Mouse (Mus musculus): ENCODE data around the gene Lor. TPM values are rescaled to one million over a fixed set of nuclear protein-coding genes. Genes with fewer than 3 reads are reported as not detected.

The Lor gene
- not detected in 2 replicates for polyA plus RNA-seq (2015; fragmentation: Nextera tagmentation; extraction: Ambion mirVana)

- Histone ChIP-seq H3K27ac (ENCODE audit: low read length) (no peak within 1 kb of the TSS), H3K9ac (ENCODE audit: low read depth, low read length) (no peak within 1 kb of the TSS), H3K9me3 (replicated peaks; ENCODE audit: control insufficient read depth, low read length) (no peaks in the 10 kb centered on the region), H3K4me3 (ENCODE audit: low read depth, low read length) (no peak within 1 kb of the TSS), H3K4me2 (ENCODE audit: low read depth, low read length) (no peak within 1 kb of the TSS), H3K4me1 (ENCODE audit: control insufficient read depth, low read depth, low read length) (no peaks in the 10 kb centered on the region), H3K27me3 (ENCODE audit: control insufficient read depth, insufficient read depth, low read depth, low read length) (peaks cover 51% of the 10 kb centered on the region), H3K36me3 (ENCODE audit: control insufficient read depth, insufficient read depth) (no peaks in the 10 kb centered on the region)
- no peak for ATAC-seq (ENCODE audit: low read depth)
- 55% methylated on average over 2 of the region's 2 CpGs for WGBS (ENCODE audit: insufficient replicate concordance)
These were observed at the start of gene Lor for GRCm38 (mm10) chr3:92083042-92083441. TSS of gene Lor (minus strand) at chr3:92083142.

- H3K4me3 ChIP-seq (ENCODE audit: low read depth, low read length), result no peak within 1 kb of the TSS
- H3K4me2 ChIP-seq (ENCODE audit: low read depth, low read length), result no peak within 1 kb of the TSS
- H3K27me3 ChIP-seq (ENCODE audit: control insufficient read depth, insufficient read depth, low read depth, low read length), result no peaks in the 10 kb centered on the region
- WGBS (ENCODE audit: insufficient replicate concordance), result 52% methylated on average over 5 of the region's 5 CpGs
- H3K9ac ChIP-seq (ENCODE audit: low read depth, low read length), result no peak within 1 kb of the TSS
- no peak for ATAC-seq (ENCODE audit: low read depth)
- no peaks in the 10 kb centered on the region for H3K4me1 ChIP-seq (ENCODE audit: control insufficient read depth, low read depth, low read length)
- no peak within 1 kb of the TSS for H3K27ac ChIP-seq (ENCODE audit: low read length)
- no peaks in the 10 kb centered on the region for H3K9me3 ChIP-seq (replicated peaks; ENCODE audit: control insufficient read depth, low read length)
- H3K36me3 ChIP-seq (ENCODE audit: control insufficient read depth, insufficient read depth), result no peaks in the 10 kb centered on the region
These were observed 40.9 kb upstream of the Lor start, which contains the start of gene Prr9 for GRCm38 (mm10) chr3:92123847-92124246. TSS of gene Prr9 (minus strand) at chr3:92123947.

- H3K27me3 ChIP-seq (ENCODE audit: control insufficient read depth, insufficient read depth, low read depth, low read length), result no peaks in the 10 kb centered on the region
- no peak overlapping the region for H3K4me2 ChIP-seq (ENCODE audit: low read depth, low read length)
- no peak overlapping the region for H3K9ac ChIP-seq (ENCODE audit: low read depth, low read length)
- H3K4me1 ChIP-seq (ENCODE audit: control insufficient read depth, low read depth, low read length), result no peaks in the 10 kb centered on the region
- ATAC-seq (ENCODE audit: low read depth), result no peak
- H3K4me3 ChIP-seq (ENCODE audit: low read depth, low read length), result no peak overlapping the region
- 55% methylated on average over 3 of the region's 3 CpGs for WGBS (ENCODE audit: insufficient replicate concordance)
- no peaks in the 10 kb centered on the region for H3K36me3 ChIP-seq (ENCODE audit: control insufficient read depth, insufficient read depth)
- no peak overlapping the region for H3K27ac ChIP-seq (ENCODE audit: low read length)
- no peaks in the 10 kb centered on the region for H3K9me3 ChIP-seq (replicated peaks; ENCODE audit: control insufficient read depth, low read length)
These were observed 38.0 kb upstream of the Lor start for GRCm38 (mm10) chr3:92120902-92121301.

DNA sequence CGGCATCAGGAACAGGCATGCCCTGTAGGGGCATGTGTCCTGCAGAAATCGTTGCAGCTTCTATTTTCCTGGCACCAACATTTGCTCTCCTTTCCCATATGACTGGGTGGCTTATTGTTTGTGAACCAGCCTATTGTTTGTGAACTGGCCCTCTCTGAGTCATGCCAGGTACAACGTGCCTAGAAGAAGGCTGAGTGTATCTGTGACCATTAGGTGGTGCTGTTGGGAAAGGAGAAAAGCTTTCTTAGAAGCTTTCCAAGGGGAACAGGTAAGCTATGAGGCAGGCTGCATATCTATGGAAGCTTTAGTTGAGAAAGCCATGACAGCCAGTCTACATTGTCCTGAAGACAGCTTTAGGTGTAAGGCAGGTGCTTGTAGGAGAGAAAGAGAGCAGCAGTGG lies 35.0 kb upstream of the Lor start:
- no peaks in the 10 kb centered on the region for H3K27me3 ChIP-seq (ENCODE audit: control insufficient read depth, insufficient read depth, low read depth, low read length)

DNA sequence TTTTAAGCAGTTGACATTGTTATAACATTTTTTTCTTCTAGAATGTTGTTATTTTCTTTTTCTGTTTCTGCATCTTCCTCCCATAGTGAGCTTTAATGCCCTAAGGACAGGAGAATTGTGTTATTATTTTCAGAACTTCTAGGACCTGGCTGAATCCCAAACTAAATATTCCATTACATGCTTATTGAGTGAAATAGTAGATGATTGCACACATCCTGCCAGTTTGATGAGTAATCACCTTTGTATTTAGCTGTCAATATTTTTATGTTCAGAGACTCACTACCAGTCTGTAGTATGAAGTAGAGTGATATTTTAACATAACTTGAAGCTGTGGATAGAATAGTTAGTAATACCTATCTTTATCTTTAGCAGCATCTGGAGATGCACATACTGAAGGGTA lies 28.6 kb upstream of the Lor start:
- Histone ChIP-seq H3K4me3 (ENCODE audit: low read depth, low read length) (no peak overlapping the region), H3K4me1 (ENCODE audit: control insufficient read depth, low read depth, low read length) (no peaks in the 10 kb centered on the region), H3K27ac (ENCODE audit: low read length) (no peak overlapping the region), H3K9me3 (replicated peaks; ENCODE audit: control insufficient read depth, low read length) (no peaks in the 10 kb centered on the region), H3K9ac (ENCODE audit: low read depth, low read length) (no peak overlapping the region), H3K36me3 (ENCODE audit: control insufficient read depth, insufficient read depth) (no peaks in the 10 kb centered on the region), H3K4me2 (ENCODE audit: low read depth, low read length) (no peak overlapping the region), H3K27me3 (ENCODE audit: control insufficient read depth, insufficient read depth, low read depth, low read length) (no peaks in the 10 kb centered on the region)
- ATAC-seq (ENCODE audit: low read depth), result no peak

More for the DNA sequence above, 35.0 kb upstream of the Lor start:
- no peak overlapping the region for H3K9ac ChIP-seq (ENCODE audit: low read depth, low read length)
- WGBS (ENCODE audit: insufficient replicate concordance), result 19% methylated on average over 3 of the region's 3 CpGs
- no peak overlapping the region for H3K4me3 ChIP-seq (ENCODE audit: low read depth, low read length)
- no peaks in the 10 kb centered on the region for H3K36me3 ChIP-seq (ENCODE audit: control insufficient read depth, insufficient read depth)
- no peak overlapping the region for H3K27ac ChIP-seq (ENCODE audit: low read length)
- no peaks in the 10 kb centered on the region for H3K4me1 ChIP-seq (ENCODE audit: control insufficient read depth, low read depth, low read length)
- H3K4me2 ChIP-seq (ENCODE audit: low read depth, low read length), result no peak overlapping the region
- ATAC-seq (ENCODE audit: low read depth), result no peak
- H3K9me3 ChIP-seq (replicated peaks; ENCODE audit: control insufficient read depth, low read length), result no peaks in the 10 kb centered on the region

- Histone ChIP-seq H3K27me3 (ENCODE audit: control insufficient read depth, insufficient read depth, low read depth, low read length) (no peaks in the 10 kb centered on the region), H3K9me3 (replicated peaks; ENCODE audit: control insufficient read depth, low read length) (no peaks in the 10 kb centered on the region), H3K4me3 (ENCODE audit: low read depth, low read length) (no peak overlapping the region), H3K36me3 (ENCODE audit: control insufficient read depth, insufficient read depth) (no peaks in the 10 kb centered on the region), H3K27ac (ENCODE audit: low read length) (no peak overlapping the region), H3K4me2 (ENCODE audit: low read depth, low read length) (no peak overlapping the region), H3K9ac (ENCODE audit: low read depth, low read length) (no peak overlapping the region), H3K4me1 (ENCODE audit: control insufficient read depth, low read depth, low read length) (no peaks in the 10 kb centered on the region)
- ATAC-seq (ENCODE audit: low read depth), result no peak
These were observed 27.8 kb upstream of the Lor start for GRCm38 (mm10) chr3:92110790-92111189.

DNA sequence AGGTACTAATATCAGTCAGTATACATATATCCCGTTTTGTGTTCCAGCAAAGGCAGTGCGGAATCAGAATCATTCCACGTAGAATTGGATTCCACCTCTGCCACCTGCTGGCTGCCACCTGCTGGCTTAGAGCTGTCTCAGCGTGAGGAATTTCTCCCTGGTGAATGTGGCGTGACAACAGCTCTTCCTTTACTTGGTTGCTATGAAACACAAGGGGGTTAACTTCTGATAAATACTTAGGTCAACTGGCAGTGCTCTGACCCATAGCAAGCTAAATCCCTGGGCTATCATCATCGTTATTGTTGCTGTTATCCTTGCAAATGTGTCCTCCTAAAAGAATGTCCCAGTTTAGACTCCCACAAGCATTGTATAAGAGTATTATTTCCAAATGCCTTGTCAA lies 23.6 kb upstream of the Lor start:
- H3K4me1 ChIP-seq (ENCODE audit: control insufficient read depth, low read depth, low read length), result no peaks in the 10 kb centered on the region
- no peak overlapping the region for H3K4me3 ChIP-seq (ENCODE audit: low read depth, low read length)
- H3K4me2 ChIP-seq (ENCODE audit: low read depth, low read length), result no peak overlapping the region
- no peak overlapping the region for H3K9ac ChIP-seq (ENCODE audit: low read depth, low read length)
- no peaks in the 10 kb centered on the region for H3K9me3 ChIP-seq (replicated peaks; ENCODE audit: control insufficient read depth, low read length)
- H3K27ac ChIP-seq (ENCODE audit: low read length), result no peak overlapping the region
- H3K27me3 ChIP-seq (ENCODE audit: control insufficient read depth, insufficient read depth, low read depth, low read length), result no peaks in the 10 kb centered on the region
- 13% methylated on average over 6 of the region's 6 CpGs for WGBS (ENCODE audit: insufficient replicate concordance)
- no peaks in the 10 kb centered on the region for H3K36me3 ChIP-seq (ENCODE audit: control insufficient read depth, insufficient read depth)
- no peak for ATAC-seq (ENCODE audit: low read depth)

DNA sequence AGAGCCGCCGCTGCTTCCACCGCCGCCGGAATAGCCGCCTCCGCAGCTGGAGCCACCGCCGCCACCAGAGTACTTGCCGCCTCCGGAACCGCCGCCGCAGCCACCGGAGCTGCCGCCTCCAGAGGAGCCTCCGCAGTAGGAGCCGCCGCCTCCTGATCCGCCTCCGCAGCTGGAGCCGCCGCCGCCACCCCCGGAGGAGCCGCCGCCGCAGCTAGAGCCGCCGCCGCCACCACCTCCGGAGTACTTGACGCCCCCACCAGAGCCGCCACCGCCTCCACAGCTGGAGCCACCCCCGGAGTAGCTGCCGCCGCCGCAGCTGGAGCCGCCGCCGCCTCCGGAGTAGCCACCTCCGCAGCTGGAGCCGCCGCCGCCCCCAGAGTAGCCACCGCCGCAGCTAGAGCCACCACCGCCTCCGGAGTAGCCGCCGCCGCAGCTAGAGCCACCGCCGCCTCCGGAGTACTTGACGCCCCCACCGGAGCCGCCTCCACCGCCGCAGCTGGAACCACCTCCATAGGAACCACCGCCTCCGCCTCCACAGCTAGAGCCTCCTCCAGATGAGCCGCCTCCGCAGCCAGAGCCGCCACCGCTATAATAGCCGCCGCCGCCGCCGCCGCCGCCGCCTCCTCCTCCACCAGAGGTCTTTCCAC lies 1.5 kb downstream of the Lor start:
- Histone ChIP-seq H3K4me3 (ENCODE audit: low read depth, low read length) (peak overlapping the region; percentile 60), H3K4me1 (ENCODE audit: control insufficient read depth, low read depth, low read length) (no peaks in the 10 kb centered on the region), H3K9me3 (replicated peaks; ENCODE audit: control insufficient read depth, low read length) (no peaks in the 10 kb centered on the region), H3K4me2 (ENCODE audit: low read depth, low read length) (peak overlapping the region; percentile 74), H3K9ac (ENCODE audit: low read depth, low read length) (peak overlapping the region; percentile 28; the same call in 1 of the 2 replicates), H3K27me3 (ENCODE audit: control insufficient read depth, insufficient read depth, low read depth, low read length) (peaks cover 51% of the 10 kb centered on the region), H3K36me3 (ENCODE audit: control insufficient read depth, insufficient read depth) (no peaks in the 10 kb centered on the region), H3K27ac (ENCODE audit: low read length) (no peak overlapping the region)
- whole genome bisulfite sequencing (ENCODE audit: insufficient replicate concordance), result under 1% methylated on average over 54 of the region's 76 CpGs
- peak; percentile 48 for ATAC-seq (ENCODE audit: low read depth)

DNA sequence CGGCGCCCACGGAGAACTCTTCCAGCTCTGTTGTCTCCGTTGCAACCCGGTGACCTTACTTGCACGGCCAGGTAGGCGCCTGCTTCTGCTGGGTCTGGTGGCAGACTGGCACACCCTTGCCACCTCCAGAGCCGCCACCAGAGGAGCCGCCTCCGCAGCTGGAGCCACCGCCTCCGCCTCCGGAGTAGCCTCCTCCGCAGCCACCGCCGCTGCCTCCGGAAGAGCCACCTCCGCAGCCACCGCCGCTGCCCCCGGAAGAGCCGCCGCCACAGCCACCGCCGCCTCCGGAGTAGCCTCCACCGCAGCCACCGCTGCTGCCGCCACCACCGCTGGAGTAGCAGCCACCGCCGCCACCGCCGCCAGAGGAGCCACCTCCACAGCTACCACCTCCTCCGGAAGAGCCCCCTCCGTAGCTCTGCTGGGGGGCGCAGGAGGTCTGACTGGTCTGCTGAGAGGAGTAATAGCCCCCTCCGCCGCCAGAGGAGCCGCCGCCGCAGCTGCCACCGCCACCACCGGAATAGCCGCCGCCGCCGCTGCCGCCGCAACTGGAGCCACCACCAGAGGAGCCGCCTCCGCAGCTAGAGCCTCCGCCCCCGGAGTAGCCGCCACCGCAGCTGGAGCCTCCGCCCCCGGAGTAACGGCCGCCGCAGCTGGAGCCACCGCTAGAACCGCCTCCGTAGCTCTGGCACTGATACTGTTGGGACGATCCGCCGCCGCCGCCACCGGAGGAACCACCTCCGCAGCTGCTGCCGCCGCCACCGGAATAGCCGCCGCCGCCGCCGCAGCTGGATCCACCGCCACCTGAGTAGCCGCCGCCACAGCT lies 2.3 kb downstream of the Lor start:
- ATAC-seq (ENCODE audit: low read depth), result peak; percentile 67
- Histone ChIP-seq H3K4me3 (ENCODE audit: low read depth, low read length) (peak overlapping the region; percentile 60), H3K4me1 (ENCODE audit: control insufficient read depth, low read depth, low read length) (no peaks in the 10 kb centered on the region), H3K27me3 (ENCODE audit: control insufficient read depth, insufficient read depth, low read depth, low read length) (peaks cover 51% of the 10 kb centered on the region), H3K9ac (ENCODE audit: low read depth, low read length) (peak overlapping the region; percentile 28; the same call in 1 of the 2 replicates), H3K36me3 (ENCODE audit: control insufficient read depth, insufficient read depth) (no peaks in the 10 kb centered on the region), H3K27ac (ENCODE audit: low read length) (no peak overlapping the region), H3K9me3 (replicated peaks; ENCODE audit: control insufficient read depth, low read length) (no peaks in the 10 kb centered on the region), H3K4me2 (ENCODE audit: low read depth, low read length) (peak overlapping the region; percentile 74)
- under 1% methylated on average over 75 of the region's 82 CpGs for WGBS (ENCODE audit: insufficient replicate concordance)
